Mouse (Mus musculus) midbrain, embryonic 11.5 days (tissue): ENCODE measurements around the gene Stxbp5l. TPM values are rescaled to one million over a fixed set of nuclear protein-coding genes. Genes with fewer than 3 reads are reported as not detected.
A peak's percentile ranks its signal among the peaks of the same experiment; 100 is the strongest.
"Not testable (repeated sequence)": the region's sequence is repeated elsewhere in the genome, so short reads cannot be mapped to it uniquely, and the experiment has no call there.

Source experiments
- ATAC-seq: fragments of 200-750 bp; cut with Nextera tagmentation; 2 replicates; pipeline ENCODE4 v1.8.0; 2017; ENCODE audit warnings: moderate TSS enrichment, moderate library complexity; ENCODE audit not compliant: low FRiP score
- DNase-seq: peaks from one replicate; pipeline ENCODE4 v3.0.0; 2015; ENCODE audit warnings: low spot score; ENCODE audit errors: missing footprints
- H3K27ac ChIP-seq: fragments of 300-500 bp; sonication (generic); 2 replicates; pipeline ENCODE4 v1.5.1; 2014; ENCODE audit warnings: low read depth, low read length
- H3K27me3 ChIP-seq: fragments of 300-500 bp; sonication (generic); 2 replicates; pipeline ENCODE4 v1.6.1; 2014; ENCODE audit warnings: mild to moderate bottlenecking, low read length, moderate library complexity, mixed read lengths; ENCODE audit not compliant: control insufficient read depth, insufficient read depth
- H3K36me3 ChIP-seq: fragments of 300-500 bp; sonication (generic); 2 replicates; pipeline ENCODE4 v1.6.1; 2014; ENCODE audit warnings: mild to moderate bottlenecking, low read length, moderate library complexity, mixed read lengths; ENCODE audit not compliant: control insufficient read depth, insufficient read depth
- H3K4me1 ChIP-seq: fragments of 300-500 bp; sonication (generic); 2 replicates; pipeline ENCODE4 v1.6.1; 2014; ENCODE audit warnings: low read length; ENCODE audit not compliant: control insufficient read depth, insufficient read depth
- H3K4me2 ChIP-seq: fragments of 300-500 bp; sonication (generic); 2 replicates; pipeline ENCODE4 v1.6.1; 2014; ENCODE audit warnings: mild to moderate bottlenecking, moderate library complexity
- H3K4me3 ChIP-seq: fragments of 300-500 bp; sonication (generic); 2 replicates; pipeline ENCODE4 v1.5.1; 2014; ENCODE audit warnings: low read depth, low read length
- H3K9ac ChIP-seq: fragments of 300-500 bp; sonication (generic); 2 replicates; pipeline ENCODE4 v1.6.1; 2014; ENCODE audit warnings: low read length
- H3K9me3 ChIP-seq: fragments of 300-500 bp; sonication (generic); 2 replicates; pipeline ENCODE4 v1.6.1; 2016; ENCODE audit warnings: low read length; ENCODE audit not compliant: control insufficient read depth
- WGBS: fragments of 180-500 bp; shearing (Covaris S2); extraction: QIAGEN DNeasy Blood & Tissue Kit; methylation state at CpG from one replicate; pipeline ENCODE4 v1.1.7; 2014; 5-methylcytosine and 5-hydroxymethylcytosine counted together
- polyA plus RNA-seq: library from polyadenylated mRNA; unstranded; fragments of >200 nt; fragmentation: Nextera tagmentation; extraction: Ambion mirVana; gene quantifications from 2 replicates; pipeline ENCODE4 v1.2.1, GENCODE M21; 2014

Gene Stxbp5l
- polyA plus RNA-seq, 1 experiment from 2014 or later, result 2.7 TPM

DNA sequence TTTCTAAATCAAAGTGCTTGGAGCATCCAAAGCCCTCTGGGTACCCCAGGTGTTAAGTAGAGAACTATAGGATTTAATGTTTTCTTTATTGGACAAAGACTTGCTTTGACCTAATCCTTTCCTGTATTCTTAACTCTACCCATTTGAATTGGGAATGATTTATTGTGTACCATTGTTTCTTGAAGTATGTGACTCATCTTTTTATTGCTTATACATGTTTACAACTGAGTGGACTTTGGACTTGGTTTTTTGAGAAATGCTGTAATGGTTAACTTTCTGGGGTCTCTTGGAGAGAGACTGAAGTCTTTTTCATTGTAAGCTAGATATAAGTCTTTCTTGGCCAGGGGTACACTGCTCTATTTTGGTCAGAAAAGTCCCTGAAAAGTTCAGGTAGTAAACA is 190.6 kb downstream of the Stxbp5l start:
- no peak overlapping the region for H3K9ac ChIP-seq
- H3K36me3 ChIP-seq, result no peaks in the 10 kb centered on the region
- no peaks in the 10 kb centered on the region for H3K4me1 ChIP-seq
- no peak overlapping the region for H3K4me3 ChIP-seq
- no peak overlapping the region for H3K4me2 ChIP-seq
- DNase-seq, result no peak
- no peak overlapping the region for H3K27ac ChIP-seq
- no peak for ATAC-seq
- no peaks in the 10 kb centered on the region for H3K27me3 ChIP-seq
- H3K9me3 ChIP-seq, result no peaks in the 10 kb centered on the region

DNA sequence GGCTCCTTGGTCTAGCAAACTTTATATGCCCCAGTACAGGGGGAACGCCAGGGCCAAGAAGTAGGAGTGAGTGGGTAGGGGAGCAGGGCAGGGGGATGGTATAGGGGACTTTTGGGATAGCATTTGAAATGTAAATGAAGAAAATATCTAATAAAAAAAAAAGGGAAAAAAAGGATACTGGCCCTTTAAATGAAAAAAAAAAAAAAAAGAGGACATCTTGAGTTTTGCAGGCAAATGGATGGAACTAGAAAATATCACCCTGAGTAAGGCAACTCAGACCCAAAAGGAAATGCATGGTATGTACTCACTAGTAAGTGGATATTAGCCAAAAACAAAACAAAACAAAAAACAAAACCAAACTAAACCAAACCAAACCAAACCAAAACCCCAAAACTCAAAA is 259.6 kb downstream of the Stxbp5l start:
- not testable (repeated sequence) for ATAC-seq

DNA sequence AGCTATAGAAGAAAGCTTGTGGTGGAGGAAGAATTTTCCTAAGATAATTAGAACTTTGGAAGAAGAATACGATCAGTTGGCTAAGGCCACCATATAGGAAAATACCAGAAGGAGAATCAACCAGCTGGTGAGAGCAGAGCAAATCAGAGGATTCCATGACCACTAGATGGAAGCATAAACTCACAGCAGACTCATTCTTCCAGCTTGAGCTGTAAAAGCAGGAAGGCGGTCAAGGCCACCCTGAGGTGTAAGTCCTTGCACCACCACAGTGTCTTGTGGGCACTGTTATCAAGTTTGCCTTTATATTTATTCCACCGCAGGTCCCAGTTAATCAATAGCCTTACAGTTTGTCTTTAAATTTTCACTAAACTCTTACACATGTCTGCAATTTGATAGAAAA is 275.5 kb downstream of the Stxbp5l start:
- WGBS, result 36% methylated on average over 3 of the region's 3 CpGs

More for the DNA sequence above, 259.6 kb downstream of the Stxbp5l start:
- not testable (repeated sequence) for H3K4me2 ChIP-seq, DNase-seq, H3K27me3 ChIP-seq, H3K9ac ChIP-seq, H3K36me3 ChIP-seq, H3K9me3 ChIP-seq, H3K4me3 ChIP-seq, H3K4me1 ChIP-seq, H3K27ac ChIP-seq
- 79% methylated on average over 1 of the region's 1 CpGs for WGBS

DNA sequence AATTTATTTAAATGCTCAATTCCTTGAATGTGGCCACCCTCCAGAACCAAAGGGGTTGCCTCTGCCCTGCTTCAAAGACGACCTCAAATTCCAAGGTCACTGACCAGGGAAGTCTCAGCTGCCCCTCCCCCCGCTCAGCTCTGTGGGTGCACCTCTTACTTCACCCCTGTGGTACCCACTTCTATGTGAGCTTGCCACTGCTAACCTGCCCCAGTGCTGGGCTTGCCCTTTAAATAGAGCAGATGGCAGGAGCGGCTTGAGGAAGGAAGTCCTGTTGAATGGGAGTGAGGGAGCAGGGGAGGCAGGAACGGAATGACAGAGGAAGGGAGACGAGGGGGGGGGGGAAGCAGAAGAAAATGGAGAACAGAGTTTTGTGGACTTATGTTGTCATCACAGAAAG is 276.0 kb downstream of the Stxbp5l start:
- 28% methylated on average over 5 of the region's 5 CpGs for WGBS

More for the DNA sequence above, 275.5 kb downstream of the Stxbp5l start:
- no peaks in the 10 kb centered on the region for H3K36me3 ChIP-seq
- no peak overlapping the region for H3K27ac ChIP-seq
- no peak overlapping the region for H3K9ac ChIP-seq
- no peaks in the 10 kb centered on the region for H3K27me3 ChIP-seq
- ATAC-seq (peak; percentile 85), DNase-seq (peak; percentile 90)
- no peaks in the 10 kb centered on the region for H3K4me1 ChIP-seq
- H3K4me3 ChIP-seq, result no peak overlapping the region
- no peak overlapping the region for H3K4me2 ChIP-seq
- no peaks in the 10 kb centered on the region for H3K9me3 ChIP-seq

DNA sequence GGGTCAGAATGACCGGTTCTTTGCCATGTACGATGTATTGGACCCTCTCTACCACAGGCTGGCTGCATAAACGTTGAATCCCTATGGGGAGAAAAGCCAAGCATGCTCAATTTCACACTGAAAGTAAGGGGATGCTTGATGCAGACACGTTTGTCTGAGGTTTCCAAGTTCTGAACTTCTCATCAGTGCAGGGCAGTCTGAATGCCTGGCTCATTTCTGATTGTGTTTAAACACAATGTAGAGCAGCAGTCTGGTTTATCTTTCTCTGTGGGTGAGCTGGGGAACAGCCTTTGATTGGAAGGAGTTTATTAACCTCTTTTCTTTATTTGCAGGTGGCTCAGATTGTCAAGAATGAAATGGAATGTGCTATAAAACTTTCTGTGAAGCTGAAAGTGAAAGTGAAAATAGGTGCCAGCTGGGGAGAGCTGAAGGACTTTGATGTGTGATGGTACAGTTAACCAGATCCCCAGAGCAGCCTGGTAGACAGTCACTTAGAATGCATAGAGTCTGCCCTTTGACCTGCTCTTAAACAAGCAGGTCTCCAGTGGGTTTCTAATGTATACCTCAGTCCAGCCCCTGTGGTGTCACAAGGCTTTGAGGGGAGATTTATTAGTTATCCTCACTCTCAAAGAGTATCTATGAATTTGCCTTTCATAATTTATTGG is 290.5 kb downstream of the Stxbp5l start:
- ATAC-seq, result no peak
- Histone ChIP-seq H3K27me3 (no peaks in the 10 kb centered on the region), H3K4me2 (no peak overlapping the region), H3K36me3 (peaks cover 3% of the 10 kb centered on the region; the same call in 1 of the 2 replicates), H3K9ac (no peak overlapping the region), H3K9me3 (no peaks in the 10 kb centered on the region), H3K4me1 (no peaks in the 10 kb centered on the region), H3K27ac (no peak overlapping the region), H3K4me3 (no peak overlapping the region)
- DNase-seq, result no peak
- WGBS, result 81% methylated on average over 4 of the region's 4 CpGs

More for the DNA sequence above, 276.0 kb downstream of the Stxbp5l start:
- Histone ChIP-seq H3K4me2 (no peak overlapping the region), H3K4me3 (no peak overlapping the region), H3K27me3 (no peaks in the 10 kb centered on the region), H3K27ac (no peak overlapping the region), H3K9ac (no peak overlapping the region), H3K9me3 (no peaks in the 10 kb centered on the region), H3K36me3 (no peaks in the 10 kb centered on the region), H3K4me1 (no peaks in the 10 kb centered on the region)
- ATAC-seq (peak; percentile 27; the same call in 1 of the 2 replicates), DNase-seq (no peak)

DNA sequence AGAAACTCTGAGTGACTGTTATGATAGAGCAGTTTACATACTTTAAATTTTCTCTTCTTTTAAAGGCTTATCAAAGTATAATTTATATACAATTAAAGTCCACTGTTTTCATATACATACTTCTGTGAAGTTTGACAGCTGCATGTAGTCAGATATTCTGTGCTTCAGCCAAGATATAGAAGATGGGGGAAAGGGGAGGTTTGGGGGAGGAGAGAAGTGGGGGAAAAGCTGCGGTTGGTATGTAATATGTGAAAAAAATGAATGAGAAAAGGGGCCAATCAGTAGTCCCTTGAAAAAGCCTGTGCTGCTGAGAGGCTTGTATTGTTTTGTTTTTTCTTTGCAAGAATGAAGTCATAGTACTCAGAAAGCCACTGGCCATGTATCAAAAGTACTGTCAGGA is 295.1 kb downstream of the Stxbp5l start:
- Histone ChIP-seq H3K9ac (no peak overlapping the region), H3K4me2 (no peak overlapping the region), H3K4me1 (no peaks in the 10 kb centered on the region), H3K36me3 (peaks cover 3% of the 10 kb centered on the region; the same call in 1 of the 2 replicates), H3K27ac (no peak overlapping the region), H3K27me3 (no peaks in the 10 kb centered on the region), H3K9me3 (no peaks in the 10 kb centered on the region), H3K4me3 (no peak overlapping the region)
- 93% methylated on average over 1 of the region's 1 CpGs for WGBS
- DNase-seq (no peak), ATAC-seq (no peak)

DNA sequence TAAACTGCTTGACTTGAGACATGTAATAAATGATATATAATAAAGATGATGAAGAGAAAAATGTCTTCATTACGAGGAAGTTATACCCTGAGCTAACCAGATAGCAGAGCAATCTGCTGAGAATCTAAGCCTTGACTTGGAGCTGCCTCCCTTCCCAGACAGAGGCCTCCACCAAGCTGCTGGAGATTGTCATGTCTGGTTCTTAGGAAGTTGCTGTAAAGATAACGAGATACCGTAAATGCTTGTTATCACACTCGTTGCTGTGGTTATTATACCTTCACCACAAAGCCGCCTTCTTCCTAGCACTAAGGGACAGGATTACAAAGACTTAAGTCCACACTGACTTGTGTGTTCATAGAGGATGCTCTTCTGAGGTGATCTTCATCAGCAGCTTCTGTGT is 312.4 kb downstream of the Stxbp5l start:
- no peak overlapping the region for H3K27ac ChIP-seq
- H3K27me3 ChIP-seq, result no peaks in the 10 kb centered on the region
- H3K4me3 ChIP-seq, result no peak overlapping the region
- no peak overlapping the region for H3K4me2 ChIP-seq
- no peak for ATAC-seq
- H3K9ac ChIP-seq, result no peak overlapping the region
- no peaks in the 10 kb centered on the region for H3K4me1 ChIP-seq
- no peak for DNase-seq
- no peaks in the 10 kb centered on the region; the same call in 1 of the 2 replicates for H3K36me3 ChIP-seq
- WGBS, result 94% methylated on average over 5 of the region's 5 CpGs
- H3K9me3 ChIP-seq, result no peaks in the 10 kb centered on the region

Other genes starting within 250 kb of the Stxbp5l start
- gene Gtf2e1, start 154.8 kb upstream of the Stxbp5l start, polyA plus RNA-seq, result 59.3 and 64.1 TPM in 2 replicates
- gene Rabl3, start 154.9 kb upstream of the Stxbp5l start, polyA plus RNA-seq, result 49.6 and 52.4 TPM in 2 replicates
- gene Hgd, start 195.2 kb upstream of the Stxbp5l start, polyA plus RNA-seq, result 0.29 and 0.39 TPM in 2 replicates